Mouse (Mus musculus) megakaryocyte, embryonic 14.5 days (primary cell): ENCODE data around the gene Limk2.

Source experiments
- FLI1 ChIP-seq: IDR thresholded peaks from 2 replicates; pipeline ENCODE4 v1.6.1; 2012; ENCODE audit warnings: low read length, inconsistent platforms, mixed read lengths
- GATA1 ChIP-seq: IDR thresholded peaks from 3 replicates; pipeline ENCODE4 v1.6.1; 2012; ENCODE audit warnings: mixed read lengths, low read length, inconsistent platforms, borderline replicate concordance

DNA sequence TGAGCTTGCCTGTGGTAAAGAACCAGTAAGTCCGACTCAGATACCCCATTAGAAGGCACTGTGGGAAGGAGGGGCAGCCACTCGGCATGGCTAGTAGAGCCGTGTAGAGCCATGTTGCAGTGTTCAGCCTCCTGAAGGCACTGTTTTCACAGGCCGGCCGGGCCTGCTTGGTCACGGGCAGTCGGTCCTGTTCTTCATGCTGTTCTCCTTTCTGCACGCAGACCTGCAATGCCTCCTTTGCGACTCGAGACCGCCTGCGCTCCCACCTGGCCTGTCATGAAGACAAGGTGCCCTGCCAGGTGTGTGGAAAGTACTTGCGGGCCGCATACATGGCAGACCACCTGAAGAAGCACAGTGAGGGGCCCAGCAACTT, 110.2 kb downstream of the Limk2 start:
- TF ChIP-seq GATA1 = no peak
- TF ChIP-seq FLI1 = no peak
